Mouse (Mus musculus) ES-CJ7 (cell line): ENCODE results near the gene Mab21l3.

ENCODE experiments used
- DNase-seq: peaks from one replicate; pipeline ENCODE4 v3.0.0; 2011; ENCODE audit warnings: low read depth, low spot score

Gene Mab21l3

DNA sequence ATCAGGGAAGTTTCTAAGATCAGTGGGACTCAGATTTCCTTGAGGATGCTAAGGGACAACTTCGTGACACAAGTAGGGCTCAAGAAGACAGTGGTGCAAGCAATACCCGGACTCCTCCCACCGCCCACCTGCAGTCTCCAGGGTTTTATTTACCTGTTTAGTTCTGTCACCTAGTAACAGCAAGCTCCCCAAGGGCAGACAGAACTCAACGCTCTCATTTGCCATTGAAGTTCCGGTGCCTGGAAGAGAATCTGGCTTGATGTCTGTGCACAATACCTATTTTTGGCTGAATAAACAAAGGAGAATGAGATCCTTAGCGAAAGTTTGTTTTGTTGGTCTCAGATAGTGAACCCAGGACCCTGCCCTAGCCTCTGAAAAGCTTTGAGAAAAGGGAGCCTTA, 45.0 kb downstream of the Mab21l3 start:
- DNase-seq: peak; percentile 71

DNA sequence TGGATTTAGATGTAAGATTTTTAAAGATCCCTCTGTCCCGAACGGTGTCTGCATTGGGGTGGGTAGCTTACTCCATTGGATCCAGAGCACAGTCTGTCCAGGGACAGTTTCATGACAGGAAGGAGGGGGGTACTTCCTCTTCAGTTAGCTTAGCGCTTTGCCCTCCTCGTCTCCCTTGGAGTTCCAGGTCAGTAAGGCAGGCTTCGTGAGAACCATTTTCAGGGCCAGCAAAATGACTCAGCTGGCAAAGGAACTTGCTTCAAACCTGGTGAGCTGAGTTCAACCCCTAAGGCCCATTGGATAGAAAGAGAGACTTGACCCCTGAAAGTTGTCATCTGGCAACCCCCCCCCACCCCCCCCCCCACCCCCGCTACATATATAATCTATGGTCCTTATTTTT, 46.0 kb downstream of the Mab21l3 start:
- no peak for DNase-seq

- DNase-seq: no peak
These were observed 48.2 kb downstream of the Mab21l3 start for GRCm38 (mm10) chr3:101800596-101801018.

DNA sequence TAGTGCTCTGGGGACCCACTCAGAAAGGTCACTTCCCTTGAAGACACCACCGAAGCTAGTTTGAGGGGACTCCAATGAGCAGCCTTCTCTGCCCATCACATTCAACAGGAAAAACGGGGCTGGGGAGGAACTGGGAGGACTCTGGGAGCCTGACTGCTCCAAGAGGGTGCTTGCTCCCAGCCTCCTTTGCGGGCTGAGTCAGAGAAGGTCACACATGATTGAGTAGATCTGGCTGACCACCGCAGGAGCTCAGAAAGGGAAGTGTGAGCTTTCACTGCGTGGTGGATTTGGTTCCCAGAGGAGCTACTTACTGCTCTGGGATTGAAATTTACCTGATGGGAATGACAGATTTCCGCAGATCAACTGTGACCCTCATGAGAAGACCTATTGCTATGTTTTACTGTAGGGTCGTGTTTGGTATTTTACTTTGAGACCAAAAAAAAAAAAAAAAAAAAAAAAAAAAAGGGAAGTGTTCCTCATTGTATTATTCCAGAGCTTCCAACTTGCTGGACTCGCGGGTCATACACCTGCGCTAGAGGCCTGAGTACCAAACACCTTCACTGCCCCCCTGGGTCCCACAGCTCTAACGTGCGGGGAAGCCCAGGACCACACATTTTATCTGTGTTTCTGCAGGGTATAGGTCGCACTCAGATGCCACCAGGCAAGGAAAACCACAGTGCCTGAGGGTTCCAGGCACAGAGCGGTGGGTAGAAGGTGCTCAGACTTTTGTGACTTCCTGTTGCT, 48.7 kb downstream of the Mab21l3 start:
- peak; percentile 21 for DNase-seq

GRCm38 (mm10) chr3:101797830-101798709, 50.7 kb downstream of the Mab21l3 start:
- DNase-seq: no peak

DNA sequence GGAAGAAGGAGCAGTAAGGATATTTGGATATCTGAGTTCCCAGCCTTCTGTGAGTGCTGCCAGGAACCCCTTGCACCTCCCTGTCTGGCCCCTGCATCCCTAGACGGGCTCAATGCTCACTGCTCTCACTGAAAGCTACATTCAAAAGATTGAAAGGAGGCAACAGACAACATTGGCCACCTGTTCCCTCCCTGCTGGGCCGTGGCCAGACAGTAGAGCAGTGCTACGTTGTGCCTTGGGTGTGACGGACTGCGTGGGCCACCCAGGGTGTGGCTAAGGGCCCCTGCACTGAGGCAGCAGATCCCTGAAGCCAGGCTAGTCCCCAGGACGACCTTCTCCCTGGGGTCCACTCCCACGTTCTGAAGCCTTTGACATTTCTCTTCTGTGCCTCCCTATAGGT, 52.5 kb downstream of the Mab21l3 start:
- no peak for DNase-seq

DNA sequence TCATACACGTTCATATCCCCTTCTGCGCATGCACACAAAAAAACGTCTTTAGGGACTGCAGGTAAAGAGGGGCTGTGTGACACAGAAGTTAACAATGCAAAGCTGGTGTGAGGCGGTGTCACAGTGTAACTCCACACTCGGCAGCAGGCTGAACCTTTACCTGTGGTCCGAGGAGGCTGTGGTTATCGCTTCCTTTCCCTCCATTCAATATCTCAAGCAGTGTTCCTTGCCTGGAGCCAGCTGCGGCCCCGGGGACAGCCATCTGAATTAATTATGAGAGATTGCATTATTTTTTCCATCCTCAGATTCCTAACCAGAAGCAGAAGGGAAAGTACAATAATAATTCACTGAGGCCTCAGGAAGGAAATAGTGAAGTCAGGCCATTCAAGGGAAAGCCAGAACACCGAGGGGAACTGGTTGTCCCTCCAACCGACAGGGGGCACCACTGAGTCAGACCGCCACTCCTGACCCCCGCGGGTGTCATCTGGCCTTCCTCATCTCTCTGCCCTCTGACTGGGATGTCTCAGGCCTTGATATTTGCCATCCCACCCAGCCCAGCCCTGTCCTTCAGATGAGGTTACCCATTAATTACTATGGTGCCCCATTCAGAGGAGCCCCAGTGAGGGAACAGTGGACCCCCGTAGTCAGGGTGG, 53.2 kb downstream of the Mab21l3 start:
- DNase-seq: peak; percentile 38

DNA sequence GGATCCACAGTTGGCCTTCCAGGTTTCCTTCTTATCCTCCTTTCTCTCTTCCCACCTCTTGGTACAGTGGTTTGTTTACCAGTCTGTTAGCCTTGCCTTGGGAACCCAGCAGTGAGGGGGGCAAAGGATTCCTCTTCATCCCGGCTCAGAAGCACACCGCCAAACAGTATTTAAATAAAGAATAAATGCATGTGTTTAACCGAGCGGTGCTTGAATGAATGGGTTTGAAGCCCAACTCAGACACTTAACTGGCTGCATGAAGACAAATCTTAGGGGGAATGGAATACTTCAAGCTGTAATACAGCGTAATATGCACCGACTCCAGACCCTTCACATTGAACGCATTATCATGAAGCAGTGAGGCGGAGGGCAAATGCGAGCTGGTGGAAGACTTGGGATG, 54.1 kb downstream of the Mab21l3 start:
- no peak for DNase-seq

DNA sequence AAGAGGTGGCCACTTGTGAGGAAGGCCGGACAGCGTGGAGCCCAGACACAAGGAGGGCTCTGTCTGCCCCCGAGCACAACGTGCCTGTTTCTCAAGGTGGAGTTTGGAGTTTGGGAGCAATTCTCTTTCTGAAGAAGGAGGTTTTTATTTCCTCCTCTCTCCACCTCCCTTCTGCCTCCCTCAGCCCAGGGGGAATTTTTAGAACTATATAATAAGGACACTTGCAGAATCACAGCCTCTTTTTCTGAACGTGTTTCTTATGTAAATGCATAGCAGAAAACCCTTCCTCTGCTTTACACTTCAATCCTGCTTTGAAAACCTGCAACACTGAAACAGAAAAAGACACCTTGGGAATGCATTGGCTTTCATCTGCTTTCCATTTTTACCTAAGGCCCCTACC, 54.7 kb downstream of the Mab21l3 start:
- no peak for DNase-seq

GRCm38 (mm10) chr3:101792191-101792590, 56.6 kb downstream of the Mab21l3 start:
- DNase-seq: no peak

- no peak for DNase-seq
These were observed 63.9 kb downstream of the Mab21l3 start for GRCm38 (mm10) chr3:101784768-101785424.

GRCm38 (mm10) chr3:101783793-101784192, 65.0 kb downstream of the Mab21l3 start:
- DNase-seq: no peak

GRCm38 (mm10) chr3:101780874-101781483, 67.8 kb downstream of the Mab21l3 start:
- no peak for DNase-seq

GRCm38 (mm10) chr3:101778896-101779665, 69.7 kb downstream of the Mab21l3 start:
- peak; percentile 75 for DNase-seq

GRCm38 (mm10) chr3:101775732-101776131, 73.0 kb downstream of the Mab21l3 start:
- DNase-seq: no peak

- DNase-seq: no peak
These were observed 78.2 kb downstream of the Mab21l3 start for GRCm38 (mm10) chr3:101770540-101770939.

GRCm38 (mm10) chr3:101763566-101763965, 85.2 kb downstream of the Mab21l3 start:
- no peak for DNase-seq
